Mouse (Mus musculus): ENCODE results near the gene Bend7. TPM values are rescaled to one million over a fixed set of nuclear protein-coding genes. Genes with fewer than 3 reads are reported as not detected.

Gene Bend7
- polyA plus RNA-seq, 1 experiment from 2014 or later = 11.1 TPM

DNA sequence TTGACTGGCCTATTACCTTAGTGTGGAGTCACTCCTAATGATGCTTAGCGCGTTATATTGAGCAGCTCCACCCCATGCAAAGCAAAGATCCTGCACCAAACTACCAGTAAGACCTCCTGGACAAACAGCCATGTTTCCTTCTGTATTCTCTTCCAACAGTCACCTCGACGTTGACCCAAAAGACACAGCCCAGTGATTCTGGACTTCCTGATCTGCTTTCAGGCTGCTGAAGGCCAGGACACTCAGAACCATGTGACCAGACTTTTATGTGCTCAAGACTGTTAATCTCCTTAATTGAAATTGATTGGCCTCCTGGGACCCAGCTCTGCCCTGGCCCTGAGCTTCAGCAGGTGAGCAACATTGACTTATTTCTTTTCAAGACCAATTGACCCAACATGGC, 111.4 kb downstream of the Bend7 start:
- Histone ChIP-seq H3K4me2 (no peak overlapping the region), H3K4me1 (ENCODE audit: insufficient read depth) (peaks cover 7% of the 10 kb centered on the region), H3K4me3 (ENCODE audit: low read depth, low read length) (no peak overlapping the region), H3K36me3 (ENCODE audit: insufficient read depth) (no peaks in the 10 kb centered on the region), H3K27ac (ENCODE audit: low read depth) (peak overlapping the region; percentile 69), H3K27me3 (ENCODE audit: insufficient read depth, low read length) (no peaks in the 10 kb centered on the region), H3K9ac (no peak overlapping the region), H3K9me3 (ENCODE audit: low read depth, low read length) (no peaks in the 10 kb centered on the region)
- DNase-seq (no peak), ATAC-seq (ENCODE audit: insufficient read depth) (no peak)
- TF ChIP-seq CTCF (IDR thresholded peaks at IDR 0.05; ENCODE audit: low read depth) = no peak
- 87% methylated on average over 4 of the region's 4 CpGs for whole genome bisulfite sequencing

DNA sequence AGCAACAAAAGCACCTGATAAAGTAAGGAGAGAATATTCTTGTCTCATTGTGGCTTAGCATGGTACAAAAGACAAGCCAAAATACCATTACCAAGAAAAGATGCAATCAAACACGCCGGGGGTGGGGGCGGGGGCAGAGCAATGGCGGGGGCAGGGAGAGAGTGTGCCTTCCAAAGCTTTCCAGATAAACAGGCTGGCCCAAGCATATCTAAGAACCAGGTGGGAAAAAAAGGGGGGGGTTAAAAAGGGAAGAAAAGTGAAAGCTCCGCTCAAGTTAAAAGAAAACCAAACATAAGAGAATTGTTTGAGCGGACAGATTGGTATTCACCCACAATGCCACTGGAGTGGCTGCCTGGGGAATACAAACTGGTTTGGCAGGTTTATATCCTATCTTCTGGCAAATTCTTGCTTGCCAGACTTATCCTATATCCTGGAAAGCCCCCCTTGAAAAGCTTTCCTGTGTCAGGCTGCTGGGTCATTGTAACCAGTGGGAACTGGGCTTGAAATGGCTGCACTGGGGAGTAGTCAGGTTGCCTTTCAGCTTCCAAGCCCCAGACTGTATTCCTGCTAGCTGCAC, 111.9 kb downstream of the Bend7 start:
- H3K4me3 ChIP-seq (ENCODE audit: low read depth, low read length) = no peak overlapping the region
- DNase-seq (peak; percentile 70), ATAC-seq (ENCODE audit: insufficient read depth) (peak; percentile 75)
- no peaks in the 10 kb centered on the region for H3K27me3 ChIP-seq (ENCODE audit: insufficient read depth, low read length)
- peak overlapping the region; percentile 83 for H3K27ac ChIP-seq (ENCODE audit: low read depth)
- WGBS = 47% methylated on average over 6 of the region's 6 CpGs
- no peaks in the 10 kb centered on the region for H3K9me3 ChIP-seq (ENCODE audit: low read depth, low read length)
- no peaks in the 10 kb centered on the region for H3K36me3 ChIP-seq (ENCODE audit: insufficient read depth)
- H3K4me1 ChIP-seq (ENCODE audit: insufficient read depth) = peaks cover 7% of the 10 kb centered on the region
- no peak for TF ChIP-seq CTCF (IDR thresholded peaks at IDR 0.05; ENCODE audit: low read depth)
- no peak overlapping the region for H3K4me2 ChIP-seq
- H3K9ac ChIP-seq = no peak overlapping the region

DNA sequence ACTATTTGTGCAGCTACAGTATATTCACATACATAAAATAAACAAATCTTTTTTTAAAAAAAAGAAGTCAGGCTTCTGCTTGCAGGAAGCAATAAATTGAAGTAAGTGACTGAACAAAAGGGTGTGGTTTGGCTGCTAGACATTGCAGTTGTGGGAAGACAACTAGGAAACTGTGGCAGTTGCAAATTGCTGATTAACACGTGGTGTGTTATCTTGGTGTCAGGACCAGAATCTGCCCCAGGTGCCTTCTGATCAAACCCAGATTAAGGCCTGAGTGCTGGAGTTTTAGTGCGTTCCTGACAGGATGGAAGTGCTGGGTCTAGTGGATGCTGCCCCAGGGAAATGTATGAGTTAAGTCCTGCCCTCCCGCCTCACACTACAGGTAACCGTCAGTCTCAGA, 113.9 kb downstream of the Bend7 start:
- Histone ChIP-seq H3K9ac (no peak overlapping the region), H3K27ac (ENCODE audit: low read depth) (no peak overlapping the region), H3K4me3 (ENCODE audit: low read depth, low read length) (no peak overlapping the region), H3K36me3 (ENCODE audit: insufficient read depth) (no peaks in the 10 kb centered on the region), H3K4me1 (ENCODE audit: insufficient read depth) (peaks cover 7% of the 10 kb centered on the region), H3K9me3 (ENCODE audit: low read depth, low read length) (no peaks in the 10 kb centered on the region), H3K27me3 (ENCODE audit: insufficient read depth, low read length) (no peaks in the 10 kb centered on the region), H3K4me2 (no peak overlapping the region)
- DNase-seq (peak; percentile 18), ATAC-seq (ENCODE audit: insufficient read depth) (peak; percentile 7; the same call in 1 of the 2 replicates)
- 48% methylated on average over 4 of the region's 4 CpGs for WGBS
- no peak for TF ChIP-seq CTCF (IDR thresholded peaks at IDR 0.05; ENCODE audit: low read depth)

GRCm38 (mm10) chr2:4832166-4832565, 114.5 kb downstream of the Bend7 start:
- no peaks in the 10 kb centered on the region for H3K9me3 ChIP-seq (ENCODE audit: low read depth, low read length)
- H3K4me2 ChIP-seq = no peak overlapping the region
- no peaks in the 10 kb centered on the region for H3K36me3 ChIP-seq (ENCODE audit: insufficient read depth)
- no peak for TF ChIP-seq CTCF (IDR thresholded peaks at IDR 0.05; ENCODE audit: low read depth)
- no peak overlapping the region for H3K27ac ChIP-seq (ENCODE audit: low read depth)
- no peaks in the 10 kb centered on the region for H3K27me3 ChIP-seq (ENCODE audit: insufficient read depth, low read length)
- 60% methylated on average over 4 of the region's 4 CpGs for WGBS
- H3K9ac ChIP-seq = no peak overlapping the region
- peaks cover 7% of the 10 kb centered on the region for H3K4me1 ChIP-seq (ENCODE audit: insufficient read depth)
- no peak overlapping the region for H3K4me3 ChIP-seq (ENCODE audit: low read depth, low read length)
- DNase-seq = peak; percentile 20
- ATAC-seq (ENCODE audit: insufficient read depth) = no peak

DNA sequence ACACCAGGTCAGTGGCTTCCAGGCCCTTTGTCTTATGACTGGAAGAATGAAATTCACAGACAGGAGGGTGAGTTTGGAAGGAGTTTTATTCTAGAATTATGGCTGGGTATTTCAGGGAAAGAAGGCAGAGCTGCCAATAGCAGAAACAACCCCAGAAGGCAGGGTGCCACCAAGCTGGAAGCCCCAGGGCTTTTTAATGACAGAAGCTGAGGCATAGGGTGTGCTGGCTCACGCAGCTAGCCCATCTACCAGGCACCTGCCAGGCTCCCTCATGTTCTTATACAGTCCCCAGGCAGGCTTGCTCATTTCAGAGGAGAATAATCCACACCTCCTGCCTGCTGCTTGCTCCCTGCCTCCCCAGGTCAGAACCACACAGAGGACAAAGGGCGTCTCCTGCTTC, 131.8 kb downstream of the Bend7 start:
- H3K4me2 ChIP-seq = no peak overlapping the region
- H3K4me3 ChIP-seq (ENCODE audit: low read depth, low read length) = no peak overlapping the region
- no peaks in the 10 kb centered on the region for H3K27me3 ChIP-seq (ENCODE audit: insufficient read depth, low read length)
- H3K9me3 ChIP-seq (ENCODE audit: low read depth, low read length) = no peaks in the 10 kb centered on the region
- no peak overlapping the region for H3K27ac ChIP-seq (ENCODE audit: low read depth)
- TF ChIP-seq CTCF (IDR thresholded peaks at IDR 0.05; ENCODE audit: low read depth) = no peak
- no peaks in the 10 kb centered on the region for H3K36me3 ChIP-seq (ENCODE audit: insufficient read depth)
- WGBS = 81% methylated on average over 2 of the region's 2 CpGs
- H3K4me1 ChIP-seq (ENCODE audit: insufficient read depth) = no peaks in the 10 kb centered on the region
- no peak for ATAC-seq (ENCODE audit: insufficient read depth)
- DNase-seq = no peak
- H3K9ac ChIP-seq = no peak overlapping the region

Other genes with a start within 250 kb of the Bend7 start
- 35.5 and 36.8 TPM in 2 replicates for gene Prpf18, start 65.7 kb upstream of the Bend7 start, polyA plus RNA-seq (2014; fragmentation: Nextera tagmentation; extraction: Ambion mirVana)
- 128 and 130 TPM in 2 replicates for gene Sephs1, start 163.7 kb downstream of the Bend7 start, polyA plus RNA-seq (2014; fragmentation: Nextera tagmentation; extraction: Ambion mirVana)
- gene Phyh, start 201.2 kb downstream of the Bend7 start, polyA plus RNA-seq (2014; fragmentation: Nextera tagmentation; extraction: Ambion mirVana) = 46.4 and 52.6 TPM in 2 replicates